Mouse (Mus musculus) heart, postnatal 10 days (tissue): ENCODE measurements around the gene Tex50. TPM values are rescaled to one million over a fixed set of nuclear protein-coding genes. Genes with fewer than 3 reads are reported as not detected.
"Not testable (repeated sequence)": the region's sequence is repeated elsewhere in the genome, so short reads cannot be mapped to it uniquely, and the experiment has no call there.

ENCODE experiments used
- DNase-seq, 2 experiments: peaks; one replicate each; pipeline ENCODE4 v3.0.0; 2021
- intact Hi-C: fragments of 180-260 bp; cut with DNase I; formaldehyde crosslinking; loops from one replicate; pipeline ENCODE4 v1.15.1; 2025
- total RNA-seq, 2 experiments: library from RNA; stranded (reverse); gene quantifications; 2 replicates each; pipeline ENCODE4 v1.2.3; 2021

Gene Tex50
- not detected for total RNA-seq

DNA sequence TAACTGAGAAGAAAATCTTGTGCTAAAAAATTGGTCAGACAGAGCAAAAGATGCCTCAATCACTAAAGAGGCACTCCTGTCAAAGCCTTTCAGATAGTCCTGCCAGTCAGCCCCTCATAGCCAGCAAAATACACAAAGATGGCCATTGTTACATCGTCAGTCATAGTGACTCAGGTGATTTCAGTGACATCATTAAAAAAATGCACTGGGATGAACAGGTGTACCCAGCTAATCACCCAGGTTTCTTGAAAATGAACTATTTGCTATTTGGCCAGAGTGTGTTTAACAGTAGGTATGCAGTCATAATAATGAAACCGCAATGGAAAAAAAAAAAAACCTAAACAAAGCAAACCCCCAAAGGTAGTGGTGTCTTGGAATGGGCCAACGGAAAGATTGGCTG lies at the start of gene Tex50:
Gene Tex50, minus strand, starts transcription at position 101 of the 400 bp plus-strand sequence.
- intact Hi-C loops, result no loop called here
- DNase-seq, result no peak

DNA sequence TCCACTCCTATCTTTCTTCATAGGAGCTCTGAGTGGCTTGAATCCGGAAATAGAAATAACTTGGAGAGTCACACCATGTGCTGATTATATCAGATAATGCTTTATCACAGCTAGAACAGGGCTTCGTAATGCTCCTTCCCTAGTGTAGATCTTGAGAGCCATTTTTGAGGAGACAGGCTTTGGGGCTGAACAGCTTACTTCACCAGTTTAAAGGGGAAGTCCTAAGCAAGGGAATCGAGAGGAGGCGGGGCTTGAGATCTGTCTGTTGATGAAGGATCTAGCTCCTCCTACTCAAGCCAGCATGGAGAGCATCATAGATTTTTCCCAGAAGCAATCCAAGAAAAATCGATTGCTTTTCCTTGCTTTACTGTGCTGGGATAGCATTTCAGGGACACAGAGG lies 40.7 kb upstream of the Tex50 start:
- no peak for DNase-seq
- intact Hi-C loops, result loop anchor here (5.0 to 10.0 kb wide), 3 partner anchors 87 to 455 kb away; partner anchors contain the start of gene Serpinc1

DNA sequence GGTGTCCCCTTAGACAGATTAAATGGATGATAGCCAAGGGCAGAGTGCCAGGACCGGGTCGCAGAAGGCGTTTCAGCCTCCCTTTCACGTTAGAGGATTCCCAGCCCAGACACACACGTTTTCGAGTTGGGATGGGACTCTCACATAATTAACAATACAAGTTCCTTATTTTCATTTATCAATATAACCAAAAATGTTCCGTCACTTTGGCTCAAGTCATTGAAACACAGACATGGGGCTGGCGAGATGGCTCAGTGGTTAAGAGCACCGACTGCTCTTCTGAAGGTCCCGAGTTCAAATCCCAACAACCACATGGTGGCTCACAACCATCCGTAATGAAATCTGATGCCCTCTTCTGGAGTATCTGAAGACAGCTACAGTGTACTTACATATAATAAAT lies 37.2 kb upstream of the Tex50 start:
- DNase-seq, result not testable (repeated sequence)
- intact Hi-C loops, result loop anchor here (5.0 to 10.0 kb wide), 3 partner anchors 91 to 452 kb away; partner anchors contain the start of gene Serpinc1

DNA sequence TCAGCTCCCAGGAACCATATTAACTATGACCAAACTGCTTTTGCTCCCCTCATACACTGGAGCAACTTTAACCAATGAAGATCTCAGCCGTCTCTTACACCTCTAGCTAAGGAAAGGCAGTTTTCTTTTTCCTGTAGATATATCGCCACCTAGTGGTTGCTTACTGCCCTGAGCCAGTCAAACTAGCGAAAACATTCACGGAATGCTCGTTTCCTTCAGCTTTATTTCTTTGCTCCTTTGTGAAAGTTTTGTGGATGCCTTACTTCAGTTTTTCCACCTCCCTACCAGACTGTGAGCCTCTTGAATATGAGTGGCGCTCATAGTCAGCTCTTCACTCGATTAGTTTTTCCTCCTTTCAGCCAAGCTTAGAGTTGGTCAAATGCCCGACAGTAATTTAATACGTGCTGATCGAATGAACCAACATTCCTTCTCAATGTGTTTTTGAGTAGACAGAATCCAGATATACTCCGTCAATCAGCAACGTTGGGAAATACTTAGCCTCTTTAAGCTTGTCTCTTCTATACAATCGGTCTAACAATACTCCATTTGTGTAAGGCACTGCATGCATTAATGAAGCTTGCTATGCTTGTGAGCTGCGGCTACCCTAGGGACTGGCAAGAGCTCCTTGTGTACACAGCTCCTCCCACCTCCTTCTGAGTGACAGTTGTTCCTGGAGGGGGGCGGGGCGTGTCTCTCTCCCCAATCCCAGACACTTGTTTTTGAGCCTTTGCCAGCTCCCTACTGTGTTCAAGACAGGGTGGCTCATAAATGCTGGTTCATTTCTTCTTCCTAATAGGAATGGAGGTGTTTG lies 36.6 kb upstream of the Tex50 start:
- intact Hi-C loops, result loop anchor here (5.0 to 10.0 kb wide), 3 partner anchors 92 to 451 kb away; partner anchors contain the start of gene Serpinc1
- DNase-seq, result peak; percentile 87 to 88

DNA sequence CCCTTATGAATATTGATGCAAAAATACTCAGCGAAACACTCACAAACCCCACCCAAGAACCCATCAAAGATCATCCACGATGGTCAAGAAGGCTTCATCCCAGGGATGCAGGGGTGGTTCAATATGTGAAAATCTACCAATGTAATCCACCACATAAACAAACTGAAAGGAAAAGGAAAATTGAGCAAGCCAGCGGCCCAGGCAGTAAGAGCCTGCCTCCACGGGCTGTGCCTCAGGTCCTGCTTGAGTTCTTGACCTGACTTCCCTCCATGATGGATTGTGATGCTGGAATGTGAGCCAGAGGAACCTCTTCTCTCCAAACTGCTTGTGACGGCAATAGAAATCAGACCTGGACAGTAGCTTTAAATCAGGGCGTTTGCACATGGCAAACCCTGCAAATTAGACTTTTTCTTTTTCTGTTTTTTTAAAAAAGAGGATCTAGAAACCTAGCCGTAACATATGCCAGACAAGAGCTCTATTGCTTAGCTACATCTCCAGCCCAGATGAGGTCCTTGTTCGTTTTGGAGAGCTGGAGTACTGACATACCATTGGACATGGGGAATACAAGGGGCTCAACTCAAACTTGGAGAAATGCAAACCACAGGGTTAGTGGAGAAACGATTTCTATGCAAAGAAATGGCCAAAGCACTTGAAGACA lies 31.3 kb upstream of the Tex50 start:
- intact Hi-C loops, result loop anchor here (10.0 kb wide), 2 partner anchors 216 to 446 kb away; partner anchors contain the start of gene Serpinc1
- DNase-seq, result no peak

DNA sequence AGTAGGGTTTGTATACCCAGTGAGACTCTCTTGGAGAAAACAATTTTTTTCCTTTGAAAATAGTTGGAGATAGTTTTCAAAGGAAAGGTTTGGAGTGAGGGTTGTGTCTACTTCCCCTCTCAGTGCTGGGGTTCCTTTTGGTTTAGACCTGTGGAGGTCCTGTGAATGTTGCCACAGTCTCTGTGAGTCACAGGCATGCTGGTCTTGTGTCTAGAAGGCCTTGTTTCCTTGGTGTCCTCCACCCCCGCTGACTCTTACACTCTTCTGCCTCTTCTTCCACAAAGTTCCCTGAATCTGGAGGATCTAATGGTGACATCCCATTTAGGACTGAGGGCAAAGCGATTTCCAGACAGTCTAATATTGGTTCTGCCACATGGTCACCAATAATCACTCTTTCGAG lies 26.3 kb upstream of the Tex50 start:
- no peak for DNase-seq

DNA sequence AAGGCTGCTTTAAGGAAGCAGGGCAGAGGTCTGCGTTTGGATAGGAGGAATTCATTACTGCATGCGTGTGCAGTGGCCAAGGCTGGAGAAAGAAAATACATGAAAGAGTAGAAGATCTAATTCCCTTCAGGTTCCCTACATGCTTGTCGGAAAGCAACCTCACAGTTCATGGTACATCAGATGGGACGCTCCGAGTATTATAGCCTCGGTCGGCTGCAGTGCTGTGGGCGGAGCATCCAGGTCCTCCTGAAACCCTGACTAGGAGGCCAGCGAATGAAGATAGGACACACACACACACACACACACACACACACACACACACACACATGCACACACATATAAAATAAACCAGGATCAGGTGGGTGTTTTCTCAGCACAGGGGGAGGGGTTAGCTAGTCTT lies 24.6 kb upstream of the Tex50 start:
- intact Hi-C loops, result no loop called here
- DNase-seq, result no peak

More for the DNA sequence above, 26.3 kb upstream of the Tex50 start:
- intact Hi-C loops, result no loop called here

DNA sequence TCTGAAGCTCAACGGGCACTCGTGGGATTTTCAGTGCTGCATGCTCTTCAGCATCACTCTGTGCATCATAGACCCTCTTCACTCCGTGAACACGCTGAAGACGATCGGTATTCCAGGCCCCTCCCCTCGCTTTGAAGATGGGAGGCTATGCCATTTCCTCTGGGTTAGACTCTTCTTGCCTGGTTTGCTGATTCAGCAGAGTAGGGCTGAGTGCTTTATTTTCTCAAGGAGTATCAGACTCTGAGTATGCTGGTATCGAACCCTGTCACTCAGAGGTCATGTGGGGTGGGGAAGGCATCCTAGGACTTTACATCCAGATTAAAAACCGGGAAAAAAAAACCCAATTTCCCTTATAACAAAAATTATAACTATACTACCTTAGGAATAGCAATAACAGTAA lies 23.3 kb upstream of the Tex50 start:
- DNase-seq, result no peak
- intact Hi-C loops, result no loop called here

DNA sequence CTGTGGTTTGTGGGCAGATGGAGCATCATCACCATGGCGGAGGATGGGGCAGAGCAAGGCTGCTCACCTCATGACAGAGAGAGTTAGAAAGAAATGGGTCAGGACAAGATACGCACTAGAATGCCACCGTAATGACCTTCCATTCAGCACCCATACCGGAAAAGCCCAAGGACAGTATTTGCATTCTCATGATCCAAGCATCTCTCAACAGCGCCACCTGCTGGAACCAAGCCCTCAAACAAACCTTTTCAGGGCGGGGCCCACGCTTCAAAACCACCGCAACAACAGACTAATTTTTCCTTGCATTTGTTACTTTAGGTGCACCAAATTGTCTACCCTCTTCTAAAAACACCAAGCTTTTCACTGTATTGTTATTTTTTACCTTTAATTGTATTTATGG lies 21.6 kb upstream of the Tex50 start:
- intact Hi-C loops, result no loop called here
- DNase-seq, result peak; percentile 14 to 51

DNA sequence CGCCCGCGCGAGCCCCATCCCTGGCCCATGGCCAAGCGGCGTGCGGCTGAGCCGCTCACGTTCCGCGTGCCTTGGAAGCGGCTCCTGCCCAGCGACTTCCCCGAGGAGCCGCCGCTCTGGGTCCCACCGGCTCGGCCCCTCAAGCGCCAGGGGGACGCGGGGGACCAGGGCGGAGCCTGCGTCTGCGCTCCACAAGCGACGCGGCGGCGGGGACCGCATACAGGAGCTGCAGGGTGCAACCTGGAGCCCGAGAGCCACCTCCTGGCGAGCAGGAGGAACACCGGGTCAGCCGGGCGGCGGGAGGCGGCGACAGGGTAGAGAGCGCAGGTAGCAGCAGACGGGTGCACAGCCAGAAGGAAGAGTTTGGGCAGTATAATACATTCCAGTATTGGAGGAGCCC lies 11.5 kb upstream of the Tex50 start:
- intact Hi-C loops, result no loop called here
- peak; percentile 71 to 76 for DNase-seq

DNA sequence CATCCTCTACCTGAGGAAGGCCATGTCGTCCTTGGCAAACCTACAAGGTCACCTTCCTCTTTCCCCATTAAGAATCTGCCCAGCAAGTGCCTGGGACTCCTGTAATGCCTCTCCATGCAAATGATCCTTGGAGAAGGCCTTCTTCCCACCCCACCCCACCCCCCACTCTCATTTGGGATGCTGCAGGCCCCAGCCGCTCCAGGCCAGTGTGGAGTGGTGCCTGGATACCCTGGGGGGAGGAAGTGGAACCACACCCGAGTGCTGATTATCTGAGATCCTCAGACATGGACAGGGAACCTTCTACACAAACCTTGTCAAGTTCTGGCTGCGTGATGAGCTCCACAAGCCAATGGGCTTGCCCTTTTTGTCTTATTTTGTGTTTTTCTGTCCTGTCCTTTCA lies 1.2 kb upstream of the Tex50 start:
- DNase-seq, result no peak
- intact Hi-C loops, result no loop called here

DNA sequence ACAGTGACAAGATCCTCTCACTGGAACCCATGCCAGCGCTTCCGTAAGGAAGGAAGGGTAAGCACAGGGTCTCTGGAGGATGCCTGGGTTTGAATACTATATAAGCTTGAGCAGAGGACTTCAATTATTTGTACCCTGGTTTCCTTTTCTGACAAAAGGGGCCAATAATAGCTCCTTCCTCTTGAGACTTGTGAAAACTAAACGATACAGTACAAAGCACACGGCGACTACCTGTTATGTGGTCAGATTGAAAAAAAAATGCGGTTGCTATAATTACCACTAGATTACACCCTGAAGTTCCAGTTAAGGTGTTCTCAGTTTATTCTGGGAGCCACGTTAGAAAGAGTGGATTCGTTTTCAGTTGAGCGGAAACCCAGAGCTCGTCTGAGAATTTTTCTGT lies 2.6 kb downstream of the Tex50 start:
- intact Hi-C loops, result no loop called here
- DNase-seq, result no peak

DNA sequence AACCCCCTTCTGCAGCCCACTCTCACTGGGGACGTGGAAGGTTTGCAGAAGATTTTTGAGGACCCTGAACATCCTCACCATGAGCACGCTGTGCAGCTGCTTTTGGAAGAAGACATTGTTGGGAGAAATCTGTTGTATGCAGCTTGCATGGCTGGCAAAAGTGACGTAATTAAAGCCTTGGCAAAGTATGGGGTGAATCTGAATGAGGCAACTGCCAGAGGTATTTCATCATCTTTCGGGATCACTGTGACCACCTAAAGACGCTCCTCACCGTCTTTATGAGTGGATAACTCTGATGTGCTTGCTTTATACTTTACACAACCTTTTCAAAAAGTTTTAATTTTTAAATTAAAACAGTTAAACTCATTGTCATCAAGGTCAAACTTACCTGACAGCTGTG lies 8.0 kb downstream of the Tex50 start:
- intact Hi-C loops, result no loop called here
- no peak for DNase-seq

DNA sequence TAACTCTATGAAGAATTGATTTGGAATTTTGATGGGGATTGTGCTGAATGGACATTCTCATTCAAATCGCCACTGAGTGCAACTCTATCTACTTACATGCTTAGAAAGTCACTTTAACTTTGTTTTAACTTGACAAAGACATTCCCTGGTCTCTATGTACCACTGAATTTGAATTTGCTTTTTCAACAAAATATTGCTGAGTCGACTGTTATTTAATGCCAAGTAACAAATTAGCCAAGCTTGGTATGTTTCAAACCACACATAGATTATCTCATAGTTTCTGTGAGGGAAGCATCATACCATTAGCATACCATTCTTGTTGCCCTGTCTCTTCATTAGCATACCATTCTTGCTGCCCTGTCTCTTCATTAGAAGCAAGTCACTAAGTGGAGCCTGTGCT lies 11.2 kb downstream of the Tex50 start:
- no peak for DNase-seq
- intact Hi-C loops, result no loop called here

DNA sequence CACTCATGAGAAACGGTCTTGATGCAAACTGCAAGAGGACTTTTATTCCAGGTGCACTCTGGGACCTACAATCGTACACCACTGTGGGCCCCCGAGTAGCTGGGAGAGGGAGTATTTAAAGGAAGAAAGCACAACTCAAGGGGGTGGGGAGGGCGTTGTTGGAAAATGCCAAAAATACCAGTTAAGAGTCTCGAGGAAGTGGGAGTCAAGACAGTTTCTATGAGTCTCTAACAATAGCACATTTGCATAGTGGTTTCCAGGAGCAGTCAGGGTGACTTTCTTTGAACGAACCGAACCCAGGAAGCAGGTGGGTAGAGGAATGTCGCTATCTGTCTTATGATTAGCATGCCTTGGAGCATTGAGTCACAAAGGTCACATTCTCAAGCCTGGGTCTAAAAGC lies 13.5 kb downstream of the Tex50 start:
- intact Hi-C loops, DNase-seq: not testable (repeated sequence)

DNA sequence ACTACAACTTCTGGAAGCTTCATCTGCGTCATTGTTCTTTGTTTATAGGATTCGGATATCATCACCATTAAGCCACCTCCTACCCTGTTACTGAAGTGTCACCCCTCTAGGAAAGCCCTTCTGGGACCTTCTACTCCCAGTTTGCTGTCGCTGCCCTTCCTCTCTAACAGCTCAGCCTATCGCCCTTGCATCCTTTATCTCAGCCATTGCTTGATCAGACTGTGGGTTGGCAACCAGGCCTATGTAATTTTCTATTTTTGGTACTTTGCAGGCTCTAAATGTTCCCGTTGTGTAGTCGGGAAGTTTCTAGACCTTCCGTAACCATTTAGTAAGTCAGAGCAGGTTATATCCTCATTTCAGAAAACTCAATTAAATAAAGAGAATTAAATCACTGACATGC lies 15.9 kb downstream of the Tex50 start:
- intact Hi-C loops, result no loop called here
- DNase-seq, result no peak

DNA sequence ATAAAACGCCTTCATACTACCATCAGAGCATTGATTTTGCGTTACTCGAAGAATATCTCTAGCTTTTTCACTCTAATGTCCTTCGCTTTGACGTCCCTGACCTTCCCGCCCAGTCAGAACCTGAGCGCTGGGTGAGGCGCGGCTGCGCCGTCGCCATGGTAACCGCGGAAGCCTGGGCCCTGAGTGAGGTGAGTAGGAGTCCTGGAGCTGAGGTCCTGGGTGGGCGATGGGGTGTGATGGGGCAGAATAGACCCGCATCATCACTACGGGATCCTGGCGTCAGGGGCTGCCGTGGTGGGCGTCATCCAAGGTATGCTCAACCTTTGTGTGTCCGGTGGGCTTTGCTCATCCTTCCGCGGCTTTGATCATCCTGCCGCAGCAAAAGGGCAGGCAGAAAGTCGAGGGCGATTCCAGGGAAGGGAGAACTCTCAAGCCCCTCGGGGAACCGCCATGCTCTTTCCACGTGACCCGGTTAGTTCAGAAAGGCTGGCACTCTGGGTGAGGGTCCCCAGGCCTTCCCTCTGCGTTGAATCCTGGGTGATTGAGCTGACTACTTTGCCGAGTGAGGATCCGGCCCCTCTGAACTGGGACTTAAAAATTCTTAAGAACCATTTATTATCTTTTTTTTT lies 16.5 kb downstream of the Tex50 start, which contains the start of gene Ankrd45:
Gene Ankrd45, plus strand, starts transcription at position 161 of the 629 bp plus-strand sequence.
- DNase-seq, result peak; percentile 39 to 44
- intact Hi-C loops, result no loop called here

DNA sequence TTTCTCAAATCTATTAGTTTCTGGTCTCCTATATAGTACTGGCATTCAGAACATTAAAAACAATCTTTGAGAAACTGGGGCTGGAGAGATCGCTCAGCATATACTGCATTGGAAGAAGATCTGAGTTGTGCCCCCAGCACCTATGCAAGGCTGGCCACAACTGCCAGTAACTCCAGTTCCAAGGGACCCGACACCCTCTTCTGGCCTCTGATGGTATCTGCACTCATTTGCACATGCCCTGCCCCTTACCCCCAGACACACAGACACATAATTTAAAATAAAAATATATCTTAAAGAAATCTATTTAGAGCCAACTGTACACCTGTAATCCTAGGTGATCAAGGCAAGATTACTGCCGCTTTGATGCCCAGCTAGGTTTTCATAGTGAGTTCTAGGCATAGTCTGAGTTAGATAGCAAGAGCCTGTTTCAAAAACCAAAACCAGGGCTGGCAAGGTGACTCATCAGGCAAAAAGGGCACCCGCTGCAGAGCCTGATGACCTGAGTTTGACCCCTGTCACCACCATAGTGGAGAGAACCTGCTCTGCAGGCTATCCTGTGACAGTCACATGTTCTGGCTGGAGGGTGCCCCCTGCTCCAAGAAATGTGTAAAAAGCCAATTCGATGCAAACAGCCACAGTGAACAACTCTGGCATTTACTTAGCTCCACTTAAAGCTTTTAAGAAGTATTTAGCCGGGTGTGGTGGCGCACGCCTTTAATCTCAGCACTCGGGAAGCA lies 18.9 kb downstream of the Tex50 start:
- DNase-seq, result no peak
- intact Hi-C loops, result no loop called here

DNA sequence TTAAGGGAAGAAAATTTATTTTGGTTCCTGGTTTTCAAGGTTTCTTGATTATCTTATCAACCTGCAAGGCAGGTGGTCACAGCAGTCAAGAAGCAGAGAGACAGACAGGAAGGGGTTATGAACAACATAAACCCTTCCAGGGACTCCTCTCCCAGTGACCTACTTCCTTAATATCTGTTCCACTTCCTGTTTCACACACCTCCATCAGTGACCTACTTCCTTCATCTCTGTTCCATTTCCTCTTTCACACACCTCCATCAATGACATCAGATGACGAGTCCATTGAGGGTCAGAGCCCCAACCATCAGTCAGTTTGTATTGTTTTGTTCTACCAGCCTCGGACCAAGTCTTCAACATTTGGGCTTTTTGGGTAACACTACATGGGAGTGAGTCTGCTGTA lies 19.6 kb downstream of the Tex50 start:
- no peak for DNase-seq

More for the DNA sequence above, 19.6 kb downstream of the Tex50 start:
- intact Hi-C loops, result no loop called here
